Mouse (Mus musculus) layer of hippocampus, adult 9-10 months (tissue): ENCODE measurements at regions not wholly inside any gene's neighbourhood (a gene's known extent, or its start where the extent isn't known, plus 50 kb on each side); places are given as distances from the start of the nearest gene placed in this dataset.

Experiments
- DNase-seq: peaks from one replicate; pipeline ENCODE4 v3.0.0; 2022; ENCODE audit warnings: low spot score

- peak; percentile 21 for DNase-seq
Observed at GRCm38 (mm10) chr2:45623056-45623455, 505.9 kb upstream of the Zeb2 start.

- no peak for DNase-seq
Observed at GRCm38 (mm10) chr2:45608926-45609325, 491.7 kb upstream of the Zeb2 start.

DNA sequence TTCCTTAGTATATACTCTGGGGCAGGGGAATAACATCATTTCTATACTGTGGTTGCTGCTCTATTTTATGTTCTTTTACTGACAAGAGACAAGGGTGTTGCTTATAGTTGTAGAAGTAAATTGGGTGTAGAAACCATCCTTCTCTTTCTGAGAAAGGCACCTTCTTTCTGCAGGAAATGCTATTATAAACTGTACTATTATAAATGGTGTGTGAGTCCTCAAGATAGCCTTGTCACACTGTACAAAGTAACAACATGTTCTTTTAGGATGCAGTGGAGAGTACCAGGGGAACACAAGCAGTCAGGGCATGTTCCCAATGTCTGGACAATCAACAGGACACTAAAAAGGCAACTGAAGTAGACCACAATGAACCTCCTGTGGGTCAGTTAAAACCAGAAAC lies 490.2 kb upstream of the Zeb2 start:
- no peak for DNase-seq

- DNase-seq: no peak
Observed at GRCm38 (mm10) chr2:45601332-45601900, 484.2 kb upstream of the Zeb2 start.

GRCm38 (mm10) chr2:45593765-45594164 lies 476.6 kb upstream of the Zeb2 start:
- DNase-seq: no peak

DNA sequence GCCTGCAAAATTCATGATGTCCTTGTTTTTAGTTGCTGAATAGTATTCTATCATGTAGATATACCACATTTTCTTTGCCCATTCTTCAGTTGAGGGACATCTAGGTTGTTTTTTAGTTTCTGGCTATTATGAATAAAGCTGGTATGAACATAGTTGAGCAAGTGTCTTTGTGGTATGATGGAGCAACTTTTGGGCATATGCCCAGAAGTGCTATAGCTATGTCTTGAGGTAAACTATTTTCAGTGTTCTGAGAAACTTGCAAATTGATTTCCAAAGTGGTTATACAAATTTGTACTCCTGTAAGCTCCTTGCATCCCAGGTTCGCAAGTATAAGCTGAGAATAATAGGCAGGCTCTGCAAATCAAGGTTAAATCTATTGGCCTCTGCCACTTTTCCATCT lies 473.8 kb upstream of the Zeb2 start:
- no peak for DNase-seq

GRCm38 (mm10) chr2:45588248-45588647 lies 471.1 kb upstream of the Zeb2 start:
- no peak for DNase-seq

GRCm38 (mm10) chr2:45586588-45587200 lies 469.5 kb upstream of the Zeb2 start:
- no peak for DNase-seq

- DNase-seq: no peak
Observed at GRCm38 (mm10) chr2:45581549-45581925, 464.3 kb upstream of the Zeb2 start.

GRCm38 (mm10) chr2:45580838-45581548 lies 463.8 kb upstream of the Zeb2 start:
- DNase-seq: no peak

GRCm38 (mm10) chr2:45572906-45573305 lies 455.7 kb upstream of the Zeb2 start:
- DNase-seq: no peak

- no peak for DNase-seq
Observed at GRCm38 (mm10) chr2:45554707-45555106, 437.5 kb upstream of the Zeb2 start.

GRCm38 (mm10) chr2:45541394-45541793 lies 424.2 kb upstream of the Zeb2 start:
- no peak for DNase-seq

- DNase-seq: peak; percentile 17
Observed at GRCm38 (mm10) chr2:45538950-45539349, 421.8 kb upstream of the Zeb2 start.

- DNase-seq: no peak
Observed at GRCm38 (mm10) chr2:45537722-45538121, 420.5 kb upstream of the Zeb2 start.

- DNase-seq: no peak
Observed at GRCm38 (mm10) chr2:45534806-45535205, 417.6 kb upstream of the Zeb2 start.

- no peak for DNase-seq
Observed at GRCm38 (mm10) chr2:45522310-45522709, 405.1 kb upstream of the Zeb2 start.

DNA sequence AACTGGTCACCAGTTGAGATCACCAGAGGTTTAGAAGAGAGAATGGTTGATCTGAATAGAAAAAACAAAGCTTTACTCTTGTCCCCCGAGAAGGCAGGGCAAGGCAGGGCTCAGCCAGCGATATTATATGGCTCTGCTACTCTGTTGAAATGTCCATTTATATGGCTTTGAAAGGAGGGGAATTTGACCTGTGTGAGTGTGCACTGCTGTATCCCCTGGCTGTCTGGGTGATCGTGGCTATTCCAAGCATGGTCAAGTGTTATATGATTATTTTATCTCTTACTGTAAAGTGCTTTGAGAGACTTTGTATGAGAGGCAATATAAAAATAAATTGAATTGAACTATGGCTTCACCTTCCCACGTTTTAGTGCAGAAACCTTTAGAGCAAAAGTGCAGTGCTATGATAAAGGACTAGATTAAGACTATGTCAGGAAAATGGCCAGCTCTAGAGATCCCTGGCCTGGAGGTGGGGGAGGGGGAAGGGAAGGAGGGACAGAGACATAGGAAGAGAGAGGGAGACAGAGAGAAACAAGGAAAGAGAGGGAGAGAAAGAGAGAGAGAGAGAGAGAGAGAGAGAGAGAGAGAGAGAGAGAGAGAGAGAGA lies 402.5 kb upstream of the Zeb2 start:
- no peak for DNase-seq

- no peak for DNase-seq
Observed at GRCm38 (mm10) chr2:45514290-45515180, 397.3 kb upstream of the Zeb2 start.

- DNase-seq: no peak
Observed at GRCm38 (mm10) chr2:45512852-45513251, 395.7 kb upstream of the Zeb2 start.

- DNase-seq: no peak
Observed at GRCm38 (mm10) chr2:45511791-45512190, 394.6 kb upstream of the Zeb2 start.

DNA sequence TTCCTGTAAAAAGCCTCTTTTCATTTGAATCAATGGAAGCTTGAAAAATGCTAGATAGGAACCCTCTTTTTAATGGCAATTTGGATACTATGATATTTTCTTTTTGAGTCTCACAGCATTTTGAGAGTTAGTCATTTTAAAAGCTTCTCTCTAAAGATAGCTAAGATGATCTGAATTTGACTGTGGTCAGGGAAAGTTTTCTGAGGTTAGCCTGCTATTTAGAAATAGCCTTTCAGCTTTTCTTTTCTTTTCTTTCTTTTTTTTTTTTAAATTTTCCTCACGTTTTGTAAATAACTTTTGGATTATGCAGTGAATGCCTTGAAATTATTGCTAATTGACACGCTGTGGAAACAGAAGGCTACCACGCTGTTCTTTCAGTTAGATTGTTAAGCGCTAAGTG lies 387.3 kb upstream of the Zeb2 start:
- no peak for DNase-seq
